Mouse (Mus musculus): ENCODE results near the gene Hoxb7. TPM values are rescaled to one million over a fixed set of nuclear protein-coding genes. Genes with fewer than 3 reads are reported as not detected.

The Hoxb7 gene
- polyA plus RNA-seq, 1 experiment from 2014 or later: 98.7 TPM

DNA sequence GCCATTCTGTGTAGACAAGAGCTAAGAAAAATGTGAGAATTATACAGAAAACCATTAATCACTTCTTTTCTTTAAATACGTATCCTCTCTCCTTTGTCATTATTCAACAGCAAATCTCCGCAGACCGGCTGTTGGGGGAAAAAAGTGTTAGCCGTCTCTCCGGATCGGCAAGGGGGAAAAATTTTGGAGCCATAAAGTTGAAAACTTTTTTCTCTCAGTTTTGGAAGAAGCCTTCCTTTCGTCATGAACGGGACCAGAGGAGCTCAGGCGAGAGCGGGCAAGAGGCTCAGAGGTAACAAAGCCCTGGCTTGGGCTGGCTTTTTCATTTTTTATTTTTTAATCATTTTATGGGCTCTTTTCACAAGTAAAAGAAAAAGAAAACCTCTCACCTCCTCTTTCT, 36.7 kb downstream of the Hoxb7 start, which contains the start of gene Hoxb3:
Gene Hoxb3, plus strand, starts transcription at position 173 of the 400 bp plus-strand sequence.
- POLR2A ChIA-PET: interaction anchor here (0.7 to 8.5 kb wide), 7 partner anchors 16 to 43 kb away, joined by 3 to 92 read pairs (median 9); partner anchors contain the start of gene Hoxb5

DNA sequence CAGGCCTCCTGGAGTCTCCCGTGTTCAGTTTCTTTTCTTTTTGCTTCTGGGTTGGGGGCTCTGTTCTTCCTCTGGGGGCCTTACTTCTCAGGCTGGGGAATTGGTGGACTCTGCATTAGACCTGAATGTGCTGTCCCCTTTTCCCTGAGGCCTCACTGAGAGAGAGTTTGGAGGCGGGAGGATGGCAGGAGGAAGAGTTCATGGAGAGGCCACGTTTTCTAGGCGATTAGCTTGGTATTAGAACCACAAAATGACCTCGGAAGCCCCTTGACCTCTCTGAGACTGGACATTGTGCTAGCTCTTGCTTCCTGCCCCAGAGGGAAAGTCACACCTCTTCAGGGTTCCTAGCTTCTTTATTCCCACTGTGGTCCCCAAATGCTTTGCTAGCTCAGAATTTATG, 37.7 kb downstream of the Hoxb7 start:
- H3K27me3 ChIP-seq: no peaks in the 10 kb centered on the region
- DNase-seq (ENCODE audit: low read depth, low spot score): no peak

More for the DNA sequence above, 36.7 kb downstream of the Hoxb7 start, which contains the start of gene Hoxb3:
- in situ Hi-C loops (cut with MboI; ENCODE audit: low pct_unique_long_range_greater_than_20kb): no loop called here
- no peaks in the 10 kb centered on the region for H3K27me3 ChIP-seq
- DNase-seq (ENCODE audit: low read depth, low spot score) (no peak), ATAC-seq (no peak)
- CTCF ChIA-PET: interaction anchor here (0.7 to 2.6 kb wide), 7 partner anchors 10 to 298 kb away, joined by 3 to 7 read pairs (median 4); no protein-coding TSS in a partner anchor
- no peak for TF ChIP-seq CTCF (IDR thresholded peaks at IDR 0.05)

DNA sequence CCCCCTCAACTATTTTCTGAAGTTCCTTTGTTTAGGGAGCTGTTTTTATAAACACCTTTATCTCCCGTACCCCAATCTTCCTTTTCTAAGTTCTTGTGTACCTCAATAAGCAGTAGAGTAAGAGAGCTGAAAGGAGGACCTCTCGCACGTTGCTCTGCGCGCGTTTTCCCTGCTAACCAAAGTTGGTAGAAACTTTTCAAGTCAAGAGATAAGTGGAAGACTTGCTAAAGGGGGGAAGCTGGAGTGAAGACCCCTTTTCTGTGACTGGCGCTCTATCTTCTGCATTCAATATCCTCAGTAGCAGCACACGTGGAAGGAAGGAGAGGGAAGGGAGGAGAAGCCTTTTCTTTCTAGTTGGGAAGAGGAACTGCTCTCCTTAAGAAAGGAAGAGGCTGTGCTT, 38.5 kb downstream of the Hoxb7 start:
- ChIA-PET POLR2A (interaction anchor here (0.6 to 8.5 kb wide), 9 partner anchors 9 to 41 kb away, joined by 3 to 92 read pairs (median 5); partner anchors contain the start of genes Hoxb5 and Hoxb7), CTCF (interaction anchor here (1.7 kb wide), 1 partner anchor 16 kb away, joined by 9 read pairs; no protein-coding TSS in a partner anchor)
- ATAC-seq (no peak), DNase-seq (ENCODE audit: low read depth, low spot score) (no peak)
- H3K27me3 ChIP-seq: no peaks in the 10 kb centered on the region
- TF ChIP-seq CTCF (IDR thresholded peaks at IDR 0.05): no peak
- in situ Hi-C loops (cut with MboI; ENCODE audit: low pct_unique_long_range_greater_than_20kb): no loop called here

More for the DNA sequence above, 37.7 kb downstream of the Hoxb7 start:
- TF ChIP-seq CTCF (IDR thresholded peaks at IDR 0.05): no peak
- POLR2A ChIA-PET: interaction anchor here (0.7 to 8.5 kb wide), 10 partner anchors 8 to 297 kb away, joined by 3 to 92 read pairs (median 4); partner anchors contain the start of genes Hoxb5 and Hoxb7
- in situ Hi-C loops (cut with MboI; ENCODE audit: low pct_unique_long_range_greater_than_20kb): no loop called here
- ATAC-seq: no peak
- CTCF ChIA-PET: interaction anchor here (1.7 kb wide), 1 partner anchor 17 kb away, joined by 9 read pairs; no protein-coding TSS in a partner anchor

DNA sequence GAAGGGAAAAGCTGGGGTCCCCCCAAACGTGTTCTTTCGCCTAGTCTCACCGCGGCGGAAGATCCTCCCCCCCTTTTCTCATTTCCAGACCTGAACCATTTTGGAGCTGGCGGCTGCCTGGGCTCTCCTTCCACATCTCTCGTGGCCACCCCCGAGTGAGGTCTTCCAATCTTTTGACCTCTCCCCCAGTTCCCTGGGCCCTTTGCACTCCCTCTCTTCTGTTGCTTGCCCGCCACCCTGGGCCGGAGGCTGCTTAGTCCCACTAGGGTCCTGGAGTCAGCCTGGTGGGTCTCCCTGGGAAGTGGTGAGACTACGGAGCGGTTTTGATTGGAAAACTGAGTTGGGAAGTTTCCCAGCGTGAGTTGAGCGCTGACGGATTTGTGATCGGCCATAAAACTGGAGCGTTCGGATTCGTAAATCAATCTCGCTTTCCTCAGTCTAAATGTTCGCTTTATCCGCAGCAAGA, 39.4 kb downstream of the Hoxb7 start:
- TF ChIP-seq CTCF (IDR thresholded peaks at IDR 0.05): no peak
- DNase-seq (ENCODE audit: low read depth, low spot score) (no peak), ATAC-seq (no peak)
- in situ Hi-C loops (cut with MboI; ENCODE audit: low pct_unique_long_range_greater_than_20kb): no loop called here
- H3K27me3 ChIP-seq: no peaks in the 10 kb centered on the region
- CTCF ChIA-PET: interaction anchor here (1.6 kb wide), 1 partner anchor 10 kb away, joined by 4 read pairs; no protein-coding TSS in a partner anchor
- POLR2A ChIA-PET: interaction anchor here (4.3 to 8.5 kb wide), 2 partner anchors 16 to 18 kb away, joined by 15 to 92 read pairs; partner anchors contain the start of gene Hoxb5

- in situ Hi-C loops (cut with MboI; ENCODE audit: low pct_unique_long_range_greater_than_20kb): no loop called here
- no peak for TF ChIP-seq CTCF (IDR thresholded peaks at IDR 0.05)
- no peaks in the 10 kb centered on the region for H3K27me3 ChIP-seq
- POLR2A ChIA-PET: interaction anchor here (1.0 to 8.5 kb wide), 4 partner anchors 11 to 24 kb away, joined by 3 to 92 read pairs (median 11); partner anchors contain the start of gene Hoxb5
- DNase-seq (ENCODE audit: low read depth, low spot score) (no peak), ATAC-seq (no peak)
- CTCF ChIA-PET: interaction anchor here (1.6 kb wide), 1 partner anchor 10 kb away, joined by 4 read pairs; no protein-coding TSS in a partner anchor
These were observed 40.3 kb downstream of the Hoxb7 start for GRCm38 (mm10) chr11:96326705-96327104.

- TF ChIP-seq CTCF (IDR thresholded peaks at IDR 0.05): no peak
- ChIA-PET CTCF (interaction anchor here (1.6 kb wide), 1 partner anchor 9 kb away, joined by 4 read pairs; no protein-coding TSS in a partner anchor), POLR2A (interaction anchor here (1.0 to 8.5 kb wide), 4 partner anchors 11 to 24 kb away, joined by 3 to 92 read pairs (median 11); partner anchors contain the start of gene Hoxb5)
- ATAC-seq (peak; percentile 10), DNase-seq (ENCODE audit: low read depth, low spot score) (no peak)
- in situ Hi-C loops (cut with MboI; ENCODE audit: low pct_unique_long_range_greater_than_20kb): no loop called here
- H3K27me3 ChIP-seq: no peaks in the 10 kb centered on the region
These were observed 40.7 kb downstream of the Hoxb7 start for GRCm38 (mm10) chr11:96327122-96327521.

DNA sequence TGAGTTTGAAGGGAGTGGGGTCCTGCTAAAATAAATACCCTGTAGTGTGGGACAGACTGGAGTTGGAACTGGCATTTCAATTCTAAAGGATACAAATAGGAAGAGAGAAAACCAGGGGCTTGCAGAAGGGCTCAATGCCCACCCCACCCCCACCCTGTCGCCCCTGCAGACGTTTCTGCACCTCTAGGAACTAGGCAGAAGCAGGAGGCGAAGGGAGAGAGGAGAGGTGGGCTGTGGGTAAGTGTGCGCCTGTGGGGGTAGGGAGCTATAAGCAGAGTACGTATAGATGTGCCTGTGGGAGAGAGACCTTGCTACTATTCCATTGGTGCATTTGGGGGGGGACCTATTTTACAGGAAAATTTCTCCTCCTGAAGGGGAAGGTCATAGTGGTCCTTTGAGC, 41.3 kb downstream of the Hoxb7 start:
- DNase-seq (ENCODE audit: low read depth, low spot score): no peak

DNA sequence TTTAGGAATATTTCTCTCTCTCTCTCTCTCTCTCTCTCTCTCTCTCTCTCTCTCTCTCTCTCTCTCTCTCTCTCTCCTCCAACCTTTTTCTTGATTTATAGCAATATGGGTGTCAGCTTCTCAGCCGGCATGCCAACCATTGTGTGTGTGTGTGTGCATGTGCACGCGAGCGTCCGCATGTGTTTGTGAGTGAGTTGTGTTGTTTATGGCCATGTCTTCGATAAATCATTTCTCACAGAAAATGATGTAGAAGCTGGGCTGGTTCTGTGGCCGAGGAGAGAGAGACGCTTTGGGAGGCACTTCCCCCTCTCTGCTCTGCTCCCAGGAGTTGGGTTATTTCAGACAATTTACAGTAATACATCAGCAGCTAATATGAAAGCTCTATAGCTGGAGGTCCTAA, 42.2 kb downstream of the Hoxb7 start:
- ChIA-PET POLR2A (interaction anchor here (0.6 to 1.5 kb wide), 5 partner anchors 12 to 26 kb away, joined by 3 to 5 read pairs (median 3); no protein-coding TSS in a partner anchor), CTCF (interaction anchor here (0.8 kb wide), 1 partner anchor 22 kb away, joined by 3 read pairs; no protein-coding TSS in a partner anchor)
- no peaks in the 10 kb centered on the region for H3K27me3 ChIP-seq
- no peak for TF ChIP-seq CTCF (IDR thresholded peaks at IDR 0.05)
- no peak for ATAC-seq
- in situ Hi-C loops (cut with MboI; ENCODE audit: low pct_unique_long_range_greater_than_20kb): no loop called here
- no peak for DNase-seq (ENCODE audit: low read depth, low spot score)

More for the DNA sequence above, 41.3 kb downstream of the Hoxb7 start:
- ChIA-PET POLR2A (interaction anchor here (1.0 to 8.5 kb wide), 4 partner anchors 10 to 23 kb away, joined by 3 to 92 read pairs (median 11); partner anchors contain the start of gene Hoxb5), CTCF (no interaction called here)
- no peaks in the 10 kb centered on the region for H3K27me3 ChIP-seq
- in situ Hi-C loops (cut with MboI; ENCODE audit: low pct_unique_long_range_greater_than_20kb): no loop called here
- no peak for ATAC-seq
- TF ChIP-seq CTCF (IDR thresholded peaks at IDR 0.05): no peak

DNA sequence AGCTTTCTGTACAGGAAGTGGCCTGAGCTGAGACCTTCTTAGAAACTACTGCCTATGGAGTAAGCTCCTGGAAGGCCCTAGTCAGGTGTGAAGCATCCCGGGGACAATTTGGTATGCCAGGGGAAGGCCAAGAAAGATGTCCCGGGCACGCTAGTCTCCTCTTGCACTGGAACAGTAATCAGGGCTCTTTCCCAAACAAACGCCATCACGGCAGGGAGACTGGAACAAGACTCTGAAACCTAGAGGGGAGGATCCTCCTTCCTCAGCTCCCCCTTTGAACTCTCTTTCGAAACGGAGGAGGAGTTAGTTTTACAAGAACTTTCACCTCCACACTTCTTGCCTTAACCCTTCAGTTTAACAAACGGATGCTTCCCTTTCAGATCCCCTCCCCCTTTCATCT, 45.7 kb downstream of the Hoxb7 start:
- POLR2A ChIA-PET: interaction anchor here (0.6 to 3.2 kb wide), 8 partner anchors 8 to 405 kb away, joined by 3 to 21 read pairs (median 4); partner anchors contain the start of gene Hoxb2
- in situ Hi-C loops (cut with MboI; ENCODE audit: low pct_unique_long_range_greater_than_20kb): no loop called here
- DNase-seq (ENCODE audit: low read depth, low spot score): no peak
- no peaks in the 10 kb centered on the region for H3K27me3 ChIP-seq
- TF ChIP-seq CTCF (IDR thresholded peaks at IDR 0.05): no peak
- CTCF ChIA-PET: interaction anchor here (1.1 to 1.3 kb wide), 2 partner anchors 11 to 16 kb away, joined by 3 to 4 read pairs; no protein-coding TSS in a partner anchor
- ATAC-seq: no peak

DNA sequence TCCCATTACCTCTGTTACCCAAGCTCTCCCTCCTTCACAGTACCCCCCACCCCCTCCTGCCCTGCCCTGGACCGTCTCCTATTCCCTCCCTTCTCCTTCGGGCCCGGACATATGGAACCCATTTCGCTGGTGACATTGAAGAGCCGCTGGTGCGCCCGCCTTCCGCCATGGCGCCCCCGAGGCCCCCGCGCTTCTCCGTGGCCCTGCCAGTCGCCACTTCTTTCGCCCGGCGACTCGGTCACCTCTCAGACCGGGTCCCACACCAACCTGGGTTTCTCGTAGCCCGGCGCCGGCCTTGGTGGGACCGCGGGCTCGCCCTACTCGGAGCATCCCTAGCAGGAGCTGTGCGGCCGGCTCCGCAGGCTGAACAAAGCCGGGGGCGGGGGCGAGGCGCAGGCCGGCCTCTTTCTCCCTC, 46.2 kb downstream of the Hoxb7 start:
- in situ Hi-C loops (cut with MboI; ENCODE audit: low pct_unique_long_range_greater_than_20kb): no loop called here
- no peak for ATAC-seq
- POLR2A ChIA-PET: interaction anchor here (0.6 to 3.2 kb wide), 11 partner anchors 8 to 405 kb away, joined by 3 to 21 read pairs (median 5); partner anchors contain the start of gene Hoxb2
- TF ChIP-seq CTCF (IDR thresholded peaks at IDR 0.05): no peak
- CTCF ChIA-PET: interaction anchor here (1.1 to 1.7 kb wide), 3 partner anchors 12 to 20 kb away, joined by 3 to 4 read pairs (median 4); no protein-coding TSS in a partner anchor
- no peak for DNase-seq (ENCODE audit: low read depth, low spot score)
- no peaks in the 10 kb centered on the region for H3K27me3 ChIP-seq
